ENCODE assay signal across 35 mouse cellular contexts in genomic region chr4:116219056-116219455, GRCm38 (mm10). TPM values are rescaled to one million over a fixed set of nuclear protein-coding genes. Genes with fewer than 3 reads are reported as not detected.
DNase-seq lines count a peak whose midpoint lies in the region; ATAC-seq lines count a peak whose summit lies in the region.
"Had no signal": no experiment of that assay in that cellular context is flagged by ENCODE, and none has a peak within 500 bp of the region (broad histone marks: within the 10 kb centered on the region; RNA-seq: fewer than 3 reads in every experiment).

No protein-coding gene starts in this region.

- intact Hi-C loops in heart, postnatal 10 days (cut with DNase I): no loop called here

- H3K9ac ChIP-seq in midbrain, embryonic 11.5 days (ENCODE audit: low read length): no peak overlapping the region
- H3K9ac ChIP-seq: embryonic facial prominence, embryonic 15.5 days; intestine, embryonic 15.5 days; limb, embryonic 15.5 days; liver, embryonic 13.5 days; midbrain, embryonic 12.5 days; neural tube, embryonic 12.5 days had no signal

- peak; percentile 60 for DNase-seq in cerebellum, adult 9-10 months
- DNase-seq in cerebellum, postnatal 25 days: no peak
- DNase-seq in heart, embryonic 10.5 days (ENCODE audit: low spot score): no peak
- DNase-seq in heart, postnatal 10 days: no peak
- no peak for DNase-seq in midbrain, embryonic 10.5 days (ENCODE audit: low spot score)
- no peak for DNase-seq in midbrain, embryonic 11.5 days (ENCODE audit: low spot score, missing footprints)
- DNase-seq in limb, embryonic 10.5 days (ENCODE audit: low spot score): no peak
- DNase-seq: adrenal gland, postnatal 10 days; cerebellum, adult 11-12 months; gastrocnemius, postnatal 10 days; kidney, adult 2 months; layer of hippocampus, postnatal 36 days; left cerebral cortex, postnatal 4 days; liver, embryonic 13.5 days; lung, adult 18-20 months; lung, postnatal 10 days had no signal

- H3K36me3 ChIP-seq in heart, embryonic 10.5 days: no peaks in the 10 kb centered on the region
- H3K36me3 ChIP-seq in midbrain, embryonic 10.5 days: no peaks in the 10 kb centered on the region
- no peaks in the 10 kb centered on the region for H3K36me3 ChIP-seq in midbrain, embryonic 11.5 days (ENCODE audit: control insufficient read depth, insufficient read depth, low read length)
- no peaks in the 10 kb centered on the region for H3K36me3 ChIP-seq in limb, embryonic 10.5 days
- H3K36me3 ChIP-seq: embryonic facial prominence, embryonic 15.5 days; G1E; intestine, embryonic 15.5 days; limb, embryonic 15.5 days; liver, embryonic 13.5 days; midbrain, embryonic 12.5 days; neural tube, embryonic 12.5 days had no signal

- no peaks in the 10 kb centered on the region for H3K27me3 ChIP-seq in heart, embryonic 10.5 days (ENCODE audit: insufficient read depth, poor library complexity, severe bottlenecking)
- no peaks in the 10 kb centered on the region for H3K27me3 ChIP-seq in midbrain, embryonic 10.5 days (ENCODE audit: low read depth, poor library complexity, severe bottlenecking)
- no peaks in the 10 kb centered on the region for H3K27me3 ChIP-seq in midbrain, embryonic 11.5 days (ENCODE audit: control insufficient read depth, insufficient read depth, low read length)
- no peaks in the 10 kb centered on the region for H3K27me3 ChIP-seq in limb, embryonic 10.5 days (ENCODE audit: low read depth, poor library complexity, severe bottlenecking)
- H3K27me3 ChIP-seq: embryonic facial prominence, embryonic 15.5 days; intestine, embryonic 15.5 days; limb, embryonic 15.5 days; midbrain, embryonic 12.5 days; neural tube, embryonic 12.5 days had no signal

- H3K9me3 ChIP-seq in heart, embryonic 10.5 days: no peaks in the 10 kb centered on the region
- H3K9me3 ChIP-seq in midbrain, embryonic 10.5 days (replicated peaks): no peaks in the 10 kb centered on the region
- no peaks in the 10 kb centered on the region for H3K9me3 ChIP-seq in midbrain, embryonic 11.5 days (ENCODE audit: control insufficient read depth, low read length)
- no peaks in the 10 kb centered on the region for H3K9me3 ChIP-seq in limb, embryonic 10.5 days (replicated peaks)
- H3K9me3 ChIP-seq: embryonic facial prominence, embryonic 15.5 days; G1E; intestine, embryonic 15.5 days; limb, embryonic 15.5 days; liver, embryonic 13.5 days; midbrain, embryonic 12.5 days; neural tube, embryonic 12.5 days had no signal

- H3K4me2 ChIP-seq in midbrain, embryonic 11.5 days: no peak overlapping the region
- H3K4me2 ChIP-seq: embryonic facial prominence, embryonic 15.5 days; intestine, embryonic 15.5 days; limb, embryonic 15.5 days; liver, embryonic 13.5 days had no signal

- no peak overlapping the region for H3K4me3 ChIP-seq in heart, embryonic 10.5 days
- H3K4me3 ChIP-seq in midbrain, embryonic 10.5 days: no peak overlapping the region
- no peak overlapping the region for H3K4me3 ChIP-seq in midbrain, embryonic 11.5 days (ENCODE audit: low read depth, low read length)
- H3K4me3 ChIP-seq in limb, embryonic 10.5 days: no peak overlapping the region
- H3K4me3 ChIP-seq: intestine, embryonic 15.5 days; limb, embryonic 15.5 days; liver, embryonic 13.5 days; midbrain, embryonic 12.5 days; myocyte; neural tube, embryonic 12.5 days had no signal

- H3K4me1 ChIP-seq in heart, embryonic 10.5 days: peaks cover 16% of the 10 kb centered on the region; the same call in 1 of the 2 replicates
- H3K4me1 ChIP-seq in midbrain, embryonic 10.5 days: peaks cover 24% of the 10 kb centered on the region
- H3K4me1 ChIP-seq in midbrain, embryonic 11.5 days (ENCODE audit: control insufficient read depth, insufficient read depth, low read length): peaks cover 3% of the 10 kb centered on the region
- peaks cover 13% of the 10 kb centered on the region for H3K4me1 ChIP-seq in limb, embryonic 10.5 days

- H3K27ac ChIP-seq in heart, embryonic 10.5 days: peak overlapping the region; percentile 99; the same call in 1 of the 2 replicates
- H3K27ac ChIP-seq in midbrain, embryonic 10.5 days (replicated peaks): peak overlapping the region; percentile 99; the same call in 1 of the 2 replicates
- no peak overlapping the region for H3K27ac ChIP-seq in midbrain, embryonic 11.5 days (ENCODE audit: low read depth, low read length)
- H3K27ac ChIP-seq in limb, embryonic 10.5 days: peak overlapping the region; percentile 100; the same call in 1 of the 2 replicates
- H3K27ac ChIP-seq: intestine, embryonic 15.5 days; limb, embryonic 15.5 days; liver, embryonic 13.5 days; neural tube, embryonic 12.5 days had no signal

- ATAC-seq in midbrain, embryonic 11.5 days (ENCODE audit: low FRiP score): no peak
- no peak for ATAC-seq in megakaryocyte, adult 5-6 weeks (ENCODE audit: poor library complexity, severe bottlenecking)
- ATAC-seq: hindbrain, postnatal 0 days; intestine, embryonic 15.5 days had no signal

- 87% methylated on average over 1 of the region's 1 CpGs for WGBS in heart, embryonic 10.5 days
- 85% methylated on average over 1 of the region's 1 CpGs for WGBS in midbrain, embryonic 10.5 days
- WGBS in midbrain, embryonic 11.5 days: 90% methylated on average over 1 of the region's 1 CpGs
- 93% methylated on average over 1 of the region's 1 CpGs for WGBS in limb, embryonic 10.5 days

RNA-seq across cellular contexts. Expression of gene Pik3r3, which starts 2.4 kb away (rescaled TPM):
- polyA plus RNA-seq in heart, embryonic 10.5 days (2016; fragmentation: Nextera tagmentation; extraction: Ambion mirVana): 17.2 and 22.7 TPM in 2 replicates
- total RNA-seq in heart, postnatal 10 days (2021): 10 to 100 TPM; 20.6 to 29.3 TPM
- 46.0 and 68.7 TPM in 2 replicates for polyA plus RNA-seq in midbrain, embryonic 10.5 days (2016; fragmentation: Nextera tagmentation; extraction: Ambion mirVana)
- polyA plus RNA-seq in midbrain, embryonic 11.5 days (2014; fragmentation: Nextera tagmentation; extraction: Ambion mirVana): 70.6 and 84.1 TPM in 2 replicates
- polyA plus RNA-seq in limb, embryonic 10.5 days (2016; fragmentation: Nextera tagmentation; extraction: Ambion mirVana): 26.6 and 45.2 TPM in 2 replicates
- 0.31 and 0.41 TPM in 2 replicates for total RNA-seq in megakaryocyte, adult 5-6 weeks (2015)
- total RNA-seq in megakaryocyte, adult 5-6 weeks (2017): 0.24 and 1.1 TPM in 2 replicates

RNA-seq across cellular contexts. Expression of gene Gm49337, which starts 45.9 kb away (rescaled TPM):
- not detected in 2 replicates for polyA plus RNA-seq in heart, embryonic 10.5 days (2016; fragmentation: Nextera tagmentation; extraction: Ambion mirVana)
- total RNA-seq in heart, postnatal 10 days (2021): under 1 TPM in 1 of 2 experiments, not detected in 1; 0.96 TPM
- not detected in 2 replicates for polyA plus RNA-seq in midbrain, embryonic 10.5 days (2016; fragmentation: Nextera tagmentation; extraction: Ambion mirVana)
- polyA plus RNA-seq in midbrain, embryonic 11.5 days (2014; fragmentation: Nextera tagmentation; extraction: Ambion mirVana): not detected in 2 replicates
- polyA plus RNA-seq in limb, embryonic 10.5 days (2016; fragmentation: Nextera tagmentation; extraction: Ambion mirVana): not detected in 2 replicates
- total RNA-seq in megakaryocyte, adult 5-6 weeks (2015): not detected in 2 replicates
- 0.48 TPM in 1 of 2 replicates, not detected in the other for total RNA-seq in megakaryocyte, adult 5-6 weeks (2017)
- total RNA-seq: adrenal gland, postnatal 10 days; G1E; gastrocnemius, postnatal 10 days; hindbrain, postnatal 0 days; midbrain, postnatal 0 days had no signal
- polyA plus RNA-seq: embryonic facial prominence, embryonic 15.5 days; G1E; gonadal fat pad, adult 2 months; heart, embryonic 16.5 days; hindbrain, embryonic 11.5 days; hindbrain, postnatal 0 days; intestine, embryonic 15.5 days; kidney, adult 2 months; kidney, postnatal 0 days; large intestine, adult 2 months; limb, embryonic 15.5 days; liver, embryonic 13.5 days; midbrain, postnatal 0 days; myocyte; neural tube, embryonic 12.5 days; small intestine, adult 2 months; stomach, embryonic 14.5 days; testis, adult 2 months; urinary bladder, adult 2 months had no signal

RNA-seq across cellular contexts. Expression of gene 1700042G07Rik, which starts 45.9 kb away (rescaled TPM):
- not detected in 2 replicates for polyA plus RNA-seq in heart, embryonic 10.5 days (2016; fragmentation: Nextera tagmentation; extraction: Ambion mirVana)
- not detected for total RNA-seq in heart, postnatal 10 days (2021)
- not detected in 2 replicates for polyA plus RNA-seq in midbrain, embryonic 10.5 days (2016; fragmentation: Nextera tagmentation; extraction: Ambion mirVana)
- not detected in 2 replicates for polyA plus RNA-seq in midbrain, embryonic 11.5 days (2014; fragmentation: Nextera tagmentation; extraction: Ambion mirVana)
- not detected in 2 replicates for polyA plus RNA-seq in limb, embryonic 10.5 days (2016; fragmentation: Nextera tagmentation; extraction: Ambion mirVana)
- total RNA-seq in megakaryocyte, adult 5-6 weeks (2015): not detected in 2 replicates
- not detected in 2 replicates for total RNA-seq in megakaryocyte, adult 5-6 weeks (2017)
- total RNA-seq: adrenal gland, postnatal 10 days; G1E; gastrocnemius, postnatal 10 days; hindbrain, postnatal 0 days; layer of hippocampus, postnatal 36 days; left cerebral cortex, postnatal 4 days; midbrain, postnatal 0 days had no signal
- polyA plus RNA-seq: embryonic facial prominence, embryonic 15.5 days; G1E; heart, embryonic 16.5 days; hindbrain, embryonic 11.5 days; hindbrain, postnatal 0 days; intestine, embryonic 15.5 days; kidney, adult 2 months; kidney, postnatal 0 days; large intestine, adult 2 months; limb, embryonic 15.5 days; liver, embryonic 13.5 days; midbrain, embryonic 12.5 days; midbrain, postnatal 0 days; myocyte; neural tube, embryonic 12.5 days; small intestine, adult 2 months; stomach, embryonic 14.5 days; urinary bladder, adult 2 months had no signal

RNA-seq across cellular contexts. Expression of gene Tspan1, which starts 51.7 kb away (rescaled TPM):
- 0.10 TPM in 1 of 2 replicates, not detected in the other for polyA plus RNA-seq in heart, embryonic 10.5 days (2016; fragmentation: Nextera tagmentation; extraction: Ambion mirVana)
- total RNA-seq in heart, postnatal 10 days (2021): under 1 TPM in 1 of 2 experiments, not detected in 1; 0.14 TPM
- 0.06 TPM in 1 of 2 replicates, not detected in the other for polyA plus RNA-seq in midbrain, embryonic 10.5 days (2016; fragmentation: Nextera tagmentation; extraction: Ambion mirVana)
- polyA plus RNA-seq in midbrain, embryonic 11.5 days (2014; fragmentation: Nextera tagmentation; extraction: Ambion mirVana): not detected in 2 replicates
- not detected in 2 replicates for polyA plus RNA-seq in limb, embryonic 10.5 days (2016; fragmentation: Nextera tagmentation; extraction: Ambion mirVana)
- total RNA-seq in megakaryocyte, adult 5-6 weeks (2015): not detected in 2 replicates
- total RNA-seq in megakaryocyte, adult 5-6 weeks (2017): not detected in 2 replicates
- total RNA-seq: adrenal gland, postnatal 10 days; gastrocnemius, postnatal 10 days; layer of hippocampus, postnatal 36 days; left cerebral cortex, postnatal 4 days had no signal
- polyA plus RNA-seq: G1E; hindbrain, embryonic 11.5 days; liver, embryonic 13.5 days had no signal
